Mouse (Mus musculus): Measurements from ENCODE around the gene Zfp426. TPM values are rescaled to one million over a fixed set of nuclear protein-coding genes. Genes with fewer than 3 reads are reported as not detected.

Zfp426 gene
- total RNA-seq (2022), result 10 to 100 TPM; 24.8 to 29.0 (median 24.8) TPM

GRCm38 (mm10) chr9:20492527-20493233 is at the start of gene Zfp426:
Gene Zfp426 (minus strand): TSS chr9:20492746.
- peak; percentile 84 to 85 for DNase-seq (ENCODE audit: low spot score in 2 of 2)

DNA sequence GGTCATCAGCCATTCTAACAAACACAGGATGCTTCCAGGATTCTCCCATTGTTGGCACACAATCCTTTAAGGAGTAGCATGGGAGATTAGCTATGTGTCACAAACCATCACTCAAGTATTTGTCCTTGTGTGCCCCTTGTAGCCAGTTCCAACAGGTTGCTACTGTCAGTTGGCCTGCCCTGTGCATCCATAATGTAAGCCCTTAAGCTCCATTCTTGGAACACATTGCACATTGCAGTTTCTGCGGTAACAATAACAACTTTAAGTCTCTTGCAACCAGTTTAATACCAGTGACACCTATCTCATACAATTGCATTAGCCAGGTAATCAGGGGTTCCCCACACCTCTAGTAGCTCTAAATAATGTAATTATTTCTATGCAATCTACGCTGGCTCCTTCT is 44.1 kb upstream of the Zfp426 start:
- no peak for DNase-seq (ENCODE audit: low spot score in 2 of 2)

- no peak for DNase-seq (ENCODE audit: low spot score in 2 of 2)
Measured at GRCm38 (mm10) chr9:20534326-20534926, 41.9 kb upstream of the Zfp426 start.

- DNase-seq (ENCODE audit: low spot score in 2 of 2), result peak; percentile 89 to 92
Measured at GRCm38 (mm10) chr9:20521306-20521957, 28.9 kb upstream of the Zfp426 start, which contains the start of gene Zfp266. Gene Zfp266 (minus strand): TSS chr9:20521417.

GRCm38 (mm10) chr9:20520531-20521210 is 28.1 kb upstream of the Zfp426 start:
- DNase-seq (ENCODE audit: low spot score in 2 of 2), result no peak

- DNase-seq (ENCODE audit: low spot score in 2 of 2), result no peak
Measured at GRCm38 (mm10) chr9:20519949-20520348, 27.4 kb upstream of the Zfp426 start.

GRCm38 (mm10) chr9:20518708-20519107 is 26.2 kb upstream of the Zfp426 start:
- no peak for DNase-seq (ENCODE audit: low spot score in 2 of 2)

DNA sequence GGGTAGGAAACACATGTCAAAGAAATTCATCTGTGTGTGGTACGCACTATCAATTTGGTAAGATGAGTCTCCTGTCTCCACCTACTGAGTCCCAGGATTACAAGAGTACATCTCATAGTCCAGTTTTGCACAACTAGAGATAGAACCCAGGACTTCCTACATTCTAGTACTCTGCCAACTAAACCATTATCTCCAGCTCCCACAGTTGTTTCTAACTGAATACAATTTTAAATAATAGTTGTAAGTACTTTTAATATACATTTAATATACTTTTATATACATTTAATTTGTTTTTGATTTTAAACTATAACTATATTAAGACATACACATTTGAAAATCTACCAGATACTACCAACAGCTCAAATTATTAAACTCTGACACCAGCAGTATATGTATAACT is 25.2 kb upstream of the Zfp426 start:
- no peak for DNase-seq (ENCODE audit: low spot score in 2 of 2)

DNA sequence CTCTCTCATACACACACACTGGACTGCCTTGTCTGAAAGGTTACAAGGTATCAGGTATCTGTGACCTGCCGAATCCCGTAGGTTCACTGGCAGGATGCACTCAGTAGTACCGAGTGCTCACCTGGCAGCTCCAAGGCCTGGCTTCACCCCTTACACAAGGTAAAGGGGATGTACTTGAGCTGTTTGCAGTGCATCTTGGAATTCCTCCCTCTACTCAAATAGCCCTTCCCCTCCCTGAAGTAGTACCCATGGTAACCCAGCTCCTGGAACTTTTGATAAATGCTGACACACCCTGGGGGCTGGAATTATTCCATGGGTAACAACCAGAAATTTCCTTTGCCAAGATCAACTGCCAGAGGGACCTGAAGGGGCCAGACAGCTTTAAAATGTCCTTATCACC is 21.5 kb upstream of the Zfp426 start:
- DNase-seq (ENCODE audit: low spot score in 2 of 2), result no peak

DNA sequence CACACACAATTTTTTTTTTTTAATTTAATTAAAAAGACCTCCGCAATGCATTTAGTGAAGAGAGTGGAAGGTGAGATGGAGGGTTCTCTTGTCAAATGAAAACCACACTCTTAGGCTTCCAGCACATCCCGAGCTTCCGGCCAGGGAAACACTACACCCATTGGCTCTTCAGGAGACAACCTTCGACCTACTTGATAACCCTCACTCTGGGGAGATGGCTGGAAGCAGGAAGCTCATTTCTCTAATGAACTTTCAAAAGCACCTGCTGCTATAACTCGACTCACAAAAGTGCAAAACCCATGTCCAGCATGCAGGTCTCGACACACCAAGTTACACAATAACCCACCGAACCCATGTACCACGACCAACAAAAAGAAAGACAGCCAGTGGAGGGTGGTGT is 20.2 kb upstream of the Zfp426 start:
- DNase-seq (ENCODE audit: low spot score in 2 of 2), result no peak

DNA sequence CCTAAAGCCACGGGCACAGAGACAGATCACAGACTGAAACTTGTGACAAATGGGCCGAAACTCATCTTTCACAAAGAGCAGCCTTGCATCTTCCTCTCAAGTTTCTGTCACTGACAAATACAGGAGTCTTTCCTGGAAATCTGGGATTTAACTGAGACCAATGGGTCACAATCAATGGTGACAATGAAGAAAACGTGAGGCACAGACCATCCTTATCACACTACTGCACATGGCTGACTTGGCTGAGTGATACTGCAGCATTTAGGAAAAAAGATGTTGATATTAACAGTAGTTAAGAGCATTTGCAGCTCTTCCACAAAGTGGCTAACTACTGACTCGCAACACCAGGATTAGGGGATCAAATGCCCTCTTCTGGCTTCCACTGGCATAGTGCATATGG is 19.1 kb upstream of the Zfp426 start:
- no peak for DNase-seq (ENCODE audit: low spot score in 2 of 2)

GRCm38 (mm10) chr9:20510346-20510745 is 17.8 kb upstream of the Zfp426 start:
- DNase-seq (ENCODE audit: low spot score in 2 of 2), result no peak

- DNase-seq (ENCODE audit: low spot score in 2 of 2), result no peak
Measured at GRCm38 (mm10) chr9:20509676-20510075, 17.1 kb upstream of the Zfp426 start.

DNA sequence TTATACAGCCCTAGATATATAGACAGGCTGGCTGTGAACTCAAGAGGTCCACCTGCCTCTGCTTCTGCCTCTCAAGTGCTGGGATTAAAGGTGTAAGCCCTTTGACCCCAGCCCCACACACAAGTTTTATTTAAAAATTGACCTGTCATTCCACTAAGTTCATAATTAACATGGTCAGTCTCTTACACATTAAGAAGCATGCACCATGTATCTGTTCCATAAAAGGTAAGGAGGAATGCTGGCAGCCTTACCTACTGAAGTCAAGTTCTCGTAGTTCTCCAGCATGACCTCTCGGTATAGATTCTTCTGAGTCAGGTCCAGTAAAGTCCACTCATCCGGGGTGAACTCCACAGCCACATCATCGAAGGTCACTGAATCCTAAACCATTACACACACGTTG is 12.3 kb upstream of the Zfp426 start:
- DNase-seq (ENCODE audit: low spot score in 2 of 2), result no peak

GRCm38 (mm10) chr9:20493281-20493680 is 735 bp upstream of the Zfp426 start:
- DNase-seq (ENCODE audit: low spot score in 2 of 2), result peak in 1 of 2 experiments; percentile 16

- DNase-seq (ENCODE audit: low spot score in 2 of 2), result no peak
Measured at GRCm38 (mm10) chr9:20491858-20492526, 554 bp downstream of the Zfp426 start.

DNA sequence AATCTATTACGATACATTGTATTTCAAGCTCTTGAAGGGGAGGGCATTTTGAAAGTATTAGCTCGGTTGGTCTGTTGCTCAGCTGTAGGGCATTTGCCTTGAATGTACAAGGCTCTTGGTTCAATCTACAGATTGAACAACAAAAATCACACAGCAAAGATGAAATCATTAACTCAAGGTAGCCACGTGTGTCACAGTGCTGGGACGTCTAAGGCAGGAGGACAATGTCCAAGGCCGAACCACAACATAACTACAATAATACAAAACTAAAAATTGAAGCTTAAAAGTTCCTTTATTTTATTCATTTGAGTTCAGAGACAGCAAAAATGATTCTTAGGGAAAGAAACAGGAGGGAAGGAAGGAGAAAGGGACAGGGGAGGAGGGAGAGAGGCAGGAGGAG is 3.0 kb downstream of the Zfp426 start:
- no peak for DNase-seq (ENCODE audit: low spot score in 2 of 2)

- no peak for DNase-seq (ENCODE audit: low spot score in 2 of 2)
Measured at GRCm38 (mm10) chr9:20479396-20479795, 13.2 kb downstream of the Zfp426 start.

DNA sequence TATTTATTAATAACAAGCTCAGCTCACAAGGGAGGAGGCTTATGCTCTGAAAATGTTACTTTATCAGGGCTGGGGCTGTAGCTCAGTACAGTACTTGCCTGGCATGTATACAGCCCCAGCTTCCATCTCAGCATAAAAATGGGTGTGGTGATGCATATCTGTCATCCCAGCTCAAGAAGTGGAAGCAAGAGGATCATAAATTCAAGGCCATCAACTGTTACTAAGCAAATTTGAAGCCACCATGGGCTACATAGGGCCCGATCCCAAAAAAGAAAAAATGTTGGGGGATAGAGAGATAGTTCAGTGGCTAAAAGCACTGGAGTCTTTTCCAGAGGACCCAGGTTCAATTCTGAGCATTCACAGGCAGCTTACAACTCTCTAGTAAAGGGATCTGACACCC is 15.9 kb downstream of the Zfp426 start:
- DNase-seq (ENCODE audit: low spot score in 2 of 2), result no peak

- no peak for DNase-seq (ENCODE audit: low spot score in 2 of 2)
Measured at GRCm38 (mm10) chr9:20466761-20467442, 25.6 kb downstream of the Zfp426 start.
